Mouse (Mus musculus) heart, postnatal 10 days (tissue): ENCODE measurements at regions not wholly inside any gene's neighbourhood (a gene's known extent, or its start where the extent isn't known, plus 50 kb on each side); places are given as distances from the start of the nearest gene placed in this dataset.

Experiments
- DNase-seq, 2 experiments: peaks; one replicate each; pipeline ENCODE4 v3.0.0; 2021
- intact Hi-C: fragments of 180-260 bp; cut with DNase I; formaldehyde crosslinking; loops from one replicate; pipeline ENCODE4 v1.15.1; 2025

DNA sequence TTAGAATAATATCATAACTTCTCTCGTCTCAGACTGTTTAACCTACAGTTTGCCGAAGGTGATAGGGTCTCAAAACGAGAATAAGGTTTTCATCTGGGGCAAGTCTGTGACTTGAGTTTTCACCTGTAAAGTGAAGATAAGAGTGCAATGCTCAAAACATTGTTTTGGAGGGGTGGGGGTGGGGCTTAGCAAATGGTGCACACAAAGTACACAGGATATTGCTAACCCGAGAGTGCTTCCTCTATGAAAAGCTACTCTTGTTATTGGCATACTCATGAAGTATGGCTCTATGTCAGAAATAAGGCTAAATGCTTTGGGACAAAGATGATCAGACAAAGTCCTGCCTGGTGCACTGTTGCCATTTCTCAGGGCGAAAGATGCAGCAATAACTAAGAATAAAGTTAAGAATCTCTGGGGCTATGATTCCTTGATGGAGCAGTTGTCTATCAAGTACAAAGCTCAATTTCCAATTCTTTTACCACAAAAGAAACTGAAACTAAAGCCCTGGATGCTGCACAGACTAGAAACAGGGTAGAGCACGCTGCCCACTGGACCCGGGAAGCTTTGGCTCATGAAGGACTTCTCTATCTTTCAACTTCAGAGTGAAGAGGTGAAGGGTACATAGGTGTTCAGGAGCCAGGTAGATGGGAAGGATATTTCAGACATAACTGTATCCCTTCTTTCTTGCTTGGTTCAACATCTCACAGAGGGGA lies 350.2 kb downstream of the Foxo1 start:
- intact Hi-C loops: no loop called here
- DNase-seq: no peak

DNA sequence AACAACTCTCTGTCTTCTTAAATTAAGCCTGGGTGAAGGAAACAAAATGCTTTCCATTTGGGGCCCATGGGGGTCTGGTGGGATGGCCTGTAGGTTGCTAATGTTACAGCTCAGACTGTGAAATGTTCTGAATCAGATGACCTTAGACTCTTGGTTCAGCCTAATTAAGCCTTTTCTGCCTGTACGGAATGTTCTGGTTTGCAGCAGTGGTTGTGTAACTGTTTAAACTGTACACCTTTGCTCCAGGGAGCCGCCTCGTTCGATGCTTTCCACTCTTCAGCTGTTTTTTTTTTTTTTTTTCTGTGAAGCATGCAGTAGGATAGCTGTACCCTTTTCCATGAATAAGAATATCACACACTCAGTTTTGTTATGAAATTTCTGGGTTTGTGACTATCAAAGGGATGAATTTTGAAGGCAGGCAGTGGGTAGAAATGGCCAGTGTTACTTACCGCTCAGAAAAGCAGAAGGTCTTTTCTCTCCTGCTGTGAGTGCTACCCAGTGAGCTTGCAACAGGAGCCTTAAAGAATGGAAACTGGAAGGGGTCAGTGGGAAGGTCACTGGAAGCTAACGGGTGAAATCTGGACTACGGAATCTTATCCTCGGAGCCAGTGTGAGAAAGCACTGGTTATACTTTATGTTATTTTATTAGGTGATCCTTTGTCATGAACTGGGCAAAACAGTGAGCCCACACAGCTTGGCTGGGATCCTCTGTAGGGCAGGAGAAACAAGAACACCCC lies 349.4 kb downstream of the Foxo1 start:
- no peak for DNase-seq
- intact Hi-C loops: no loop called here

DNA sequence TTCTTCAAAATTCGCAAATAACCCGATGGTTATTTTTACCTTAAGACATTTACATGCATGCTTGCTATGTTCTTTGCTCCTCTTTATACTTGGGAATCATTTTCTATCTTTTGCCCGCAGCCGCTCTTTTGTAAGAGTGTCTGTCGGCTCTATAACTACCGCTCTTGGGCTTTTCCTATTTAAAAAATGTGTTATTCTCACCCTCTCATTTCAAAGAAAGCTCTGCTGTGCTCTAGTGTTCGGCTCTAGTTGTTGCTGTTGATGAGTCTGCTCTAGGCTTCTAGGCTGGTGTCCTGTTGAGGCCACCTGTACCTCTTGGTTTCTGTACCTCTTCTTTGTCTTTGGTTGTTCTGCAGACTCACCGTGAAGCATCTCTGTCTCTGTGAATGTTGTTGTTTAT lies 343.7 kb downstream of the Foxo1 start:
- no peak for DNase-seq

DNA sequence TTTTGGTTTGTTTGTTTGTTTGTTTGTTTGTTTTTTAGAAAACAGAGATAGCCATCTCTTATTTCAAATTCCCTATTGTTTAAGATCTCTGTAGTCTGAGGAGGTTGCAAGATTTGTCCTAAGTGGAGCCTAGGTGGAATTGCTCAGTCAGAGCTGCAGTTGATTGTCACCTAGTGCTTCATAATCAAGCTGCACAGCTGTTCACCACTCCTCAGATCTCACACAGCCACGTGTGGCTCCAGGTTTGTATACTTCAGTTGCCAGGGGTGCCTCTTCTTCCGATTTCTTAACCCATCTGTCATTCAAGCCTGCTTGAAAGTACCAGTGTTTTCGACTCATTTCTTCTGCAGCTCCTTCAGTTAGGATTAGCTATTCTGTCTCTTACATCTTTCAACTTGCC lies 342.3 kb downstream of the Foxo1 start:
- DNase-seq: no peak
- intact Hi-C loops: no loop called here

More for the DNA sequence above, 343.7 kb downstream of the Foxo1 start:
- intact Hi-C loops: no loop called here

DNA sequence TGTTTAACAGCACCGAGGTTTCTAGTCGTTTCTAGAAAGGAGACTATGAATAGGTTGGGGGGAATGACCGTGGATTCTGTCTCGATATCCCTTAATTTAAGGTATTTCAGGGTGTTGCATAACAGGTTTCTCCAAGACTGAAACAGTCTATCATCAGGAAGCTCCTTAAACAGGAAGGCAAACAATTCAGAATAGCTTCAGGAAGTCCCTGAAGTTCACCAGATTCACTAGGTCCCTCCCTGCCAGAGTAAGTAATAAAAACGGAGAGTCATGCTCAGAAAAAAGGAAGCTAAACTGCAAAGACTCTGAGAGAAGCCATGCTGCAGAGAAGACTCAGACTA lies 339.9 kb downstream of the Foxo1 start:
- no peak for DNase-seq
- intact Hi-C loops: no loop called here

DNA sequence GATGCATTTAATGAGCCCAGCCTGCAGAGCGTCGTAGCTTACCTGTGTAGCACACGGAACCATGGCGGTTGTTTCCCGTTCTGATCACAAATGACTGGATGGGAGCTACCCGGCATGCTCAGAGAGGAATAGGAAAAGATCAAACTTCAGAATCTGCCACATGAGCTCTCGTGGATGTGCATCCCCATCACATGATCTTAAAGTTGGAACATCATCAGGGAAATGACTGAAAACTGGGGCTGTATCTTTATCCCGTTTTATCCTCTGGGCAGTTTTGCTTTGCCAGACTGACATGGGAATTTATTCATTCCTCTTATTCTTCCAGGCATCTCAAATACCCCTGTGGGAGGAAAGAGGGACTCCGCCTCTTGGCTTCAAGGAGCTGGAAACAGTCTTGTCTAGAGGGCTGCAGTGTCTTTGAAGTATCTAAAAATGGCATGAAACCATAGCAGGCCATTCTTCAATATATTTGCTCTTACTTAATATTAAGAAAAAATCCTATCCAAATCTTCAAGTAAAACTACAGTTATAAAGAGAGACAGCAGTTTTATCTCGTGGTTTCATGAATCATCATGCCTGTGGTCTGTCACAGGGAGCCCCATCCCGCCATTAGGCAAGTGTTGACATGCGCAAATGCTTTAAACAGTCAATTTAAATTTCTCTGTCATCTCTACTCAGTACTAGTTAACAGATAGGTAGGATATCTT lies 339.4 kb downstream of the Foxo1 start:
- intact Hi-C loops: no loop called here
- DNase-seq: no peak

DNA sequence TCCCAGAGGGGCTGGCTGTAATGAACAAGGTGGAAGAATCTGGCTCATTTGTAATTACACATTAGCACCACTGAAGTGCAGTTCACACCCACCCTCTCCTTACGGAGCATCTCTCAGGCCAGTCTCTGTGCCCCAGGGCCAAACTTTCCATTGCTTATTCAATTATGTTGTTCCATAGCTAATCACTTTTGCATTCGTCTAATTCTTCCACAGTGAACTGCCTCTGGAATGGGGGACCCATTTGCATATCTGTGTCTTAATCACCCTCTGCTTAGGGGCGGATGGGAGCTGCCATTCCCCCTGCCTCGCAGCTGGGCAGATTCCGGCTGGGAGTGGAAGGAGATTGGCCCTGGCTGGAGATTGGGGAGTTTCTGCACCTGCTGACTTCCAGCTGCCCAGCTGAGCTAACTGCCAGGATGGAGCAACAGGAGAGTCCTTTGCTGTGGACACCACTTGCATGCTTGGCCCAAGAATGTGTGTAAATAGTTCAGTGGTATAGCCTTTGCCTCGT lies 337.2 kb downstream of the Foxo1 start:
- intact Hi-C loops: no loop called here

DNA sequence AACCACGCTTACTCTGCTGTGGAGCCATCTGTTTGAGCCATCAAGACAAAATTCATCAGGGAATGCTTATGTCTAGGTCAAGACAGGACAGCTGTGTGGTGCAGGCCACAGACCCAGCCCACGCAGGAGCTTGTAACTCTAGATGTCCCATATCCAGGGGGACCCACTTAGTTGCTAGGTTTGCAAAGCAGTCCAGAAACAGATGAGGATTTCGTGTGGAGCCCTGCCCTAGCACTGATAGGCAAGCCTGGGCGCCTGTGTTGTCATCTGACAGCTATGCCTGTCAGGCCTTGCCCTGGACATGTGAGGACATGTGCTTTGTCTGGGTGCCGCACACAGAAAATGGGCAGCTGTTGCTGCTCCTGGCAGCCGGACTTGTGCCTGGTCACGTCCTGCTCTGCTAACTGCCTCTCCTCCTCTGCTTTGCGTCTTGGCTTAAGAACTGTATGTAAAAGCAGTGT lies 335.1 kb downstream of the Foxo1 start:
- peak; percentile 57 to 62 for DNase-seq
- intact Hi-C loops: no loop called here

More for the DNA sequence above, 337.2 kb downstream of the Foxo1 start:
- DNase-seq: no peak

DNA sequence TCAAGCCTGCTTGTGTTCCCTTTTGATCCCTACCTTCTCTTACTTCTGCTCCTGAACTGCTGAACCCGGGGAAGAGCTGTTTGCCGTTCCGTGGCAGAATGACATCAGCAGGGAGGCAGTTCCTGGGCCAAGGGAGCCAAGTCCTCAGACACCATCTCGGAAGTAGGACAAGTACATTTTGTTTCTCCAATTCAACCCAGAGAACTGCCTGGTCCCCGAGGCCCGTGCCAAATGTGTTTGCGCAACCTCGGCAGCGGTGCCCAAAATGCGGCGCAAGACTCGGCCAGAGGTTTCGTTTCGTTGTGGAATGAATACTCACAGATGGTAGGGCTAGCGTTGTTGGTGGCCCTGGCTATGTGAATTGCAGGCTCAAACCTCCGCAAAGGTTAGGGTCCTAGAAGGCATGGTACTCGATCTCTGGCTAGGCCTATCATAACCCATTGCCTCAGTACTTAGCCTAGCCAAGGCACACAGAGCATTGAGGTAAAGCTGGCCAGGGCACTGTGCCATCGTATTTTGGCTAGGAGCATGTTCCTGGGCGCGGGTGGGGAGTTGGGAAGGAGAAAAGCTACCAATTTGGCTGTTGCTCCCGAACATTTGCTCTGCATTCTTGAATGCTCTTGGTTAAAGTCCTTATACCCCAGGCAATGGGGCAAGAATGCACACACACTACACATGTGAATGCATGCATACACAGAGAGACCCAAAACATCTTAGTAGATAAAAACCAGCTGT lies 333.0 kb downstream of the Foxo1 start:
- DNase-seq: peak; percentile 55 to 56
- intact Hi-C loops: no loop called here

DNA sequence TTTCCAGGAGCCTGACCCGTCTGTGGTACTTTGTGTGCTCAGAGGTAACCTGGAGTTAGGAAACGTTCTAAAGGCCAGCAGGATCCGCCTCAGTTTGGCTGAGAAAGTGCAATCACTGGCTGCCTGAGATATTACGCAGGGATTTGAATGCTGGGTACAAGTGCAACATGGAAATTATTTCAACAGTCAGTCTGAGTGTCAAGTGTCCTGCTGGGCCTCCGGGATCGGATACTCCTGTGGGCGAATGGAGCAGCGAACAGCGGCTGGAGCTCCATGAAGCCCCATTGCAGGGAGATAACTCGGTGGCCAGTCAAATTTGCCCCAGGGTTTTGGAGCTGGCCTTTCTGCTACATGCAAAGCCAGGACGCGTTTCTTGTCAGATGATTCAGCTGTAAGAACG lies 332.4 kb downstream of the Foxo1 start:
- peak in 1 of 2 experiments; percentile 5 for DNase-seq
- intact Hi-C loops: no loop called here

DNA sequence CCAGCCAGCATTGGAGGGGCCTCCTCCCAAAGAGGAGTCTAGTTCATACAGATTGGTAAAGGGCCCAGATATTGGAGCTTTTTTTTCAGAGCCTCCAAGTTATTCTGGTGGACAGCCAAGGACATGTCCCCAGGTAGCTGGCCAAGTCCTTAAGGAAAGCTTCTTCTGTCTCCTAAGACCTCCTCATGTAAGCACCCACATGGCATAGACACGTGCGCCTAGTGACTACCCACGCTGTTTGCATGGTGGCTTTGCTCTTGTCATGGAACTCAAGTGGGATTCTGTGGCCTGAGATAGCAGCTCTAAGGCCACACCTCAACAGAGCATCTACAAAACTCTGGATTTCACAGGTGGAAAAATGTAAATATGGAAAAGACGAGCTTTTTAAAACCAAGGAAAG lies 332.0 kb downstream of the Foxo1 start:
- DNase-seq: no peak
- intact Hi-C loops: no loop called here

DNA sequence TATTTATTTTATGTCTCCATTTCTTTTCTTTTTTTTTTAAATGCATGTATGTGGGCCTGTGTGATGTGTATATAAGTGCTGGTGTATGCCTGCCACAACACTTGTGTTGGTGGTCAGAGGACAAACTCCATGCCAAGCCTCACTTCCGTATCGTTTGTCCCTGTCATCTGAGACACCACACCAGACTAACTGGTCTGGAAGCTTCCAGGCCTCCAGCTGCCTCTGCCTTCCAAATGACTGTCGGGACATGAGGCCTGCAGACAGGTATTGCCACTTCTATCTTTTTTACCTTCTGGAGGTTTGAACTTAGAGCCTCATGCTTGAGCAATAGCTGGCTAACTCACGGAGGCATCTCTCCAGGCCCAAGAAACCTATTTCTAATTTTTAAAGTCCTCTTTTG lies 318.3 kb downstream of the Foxo1 start:
- intact Hi-C loops: no loop called here
- DNase-seq: no peak

DNA sequence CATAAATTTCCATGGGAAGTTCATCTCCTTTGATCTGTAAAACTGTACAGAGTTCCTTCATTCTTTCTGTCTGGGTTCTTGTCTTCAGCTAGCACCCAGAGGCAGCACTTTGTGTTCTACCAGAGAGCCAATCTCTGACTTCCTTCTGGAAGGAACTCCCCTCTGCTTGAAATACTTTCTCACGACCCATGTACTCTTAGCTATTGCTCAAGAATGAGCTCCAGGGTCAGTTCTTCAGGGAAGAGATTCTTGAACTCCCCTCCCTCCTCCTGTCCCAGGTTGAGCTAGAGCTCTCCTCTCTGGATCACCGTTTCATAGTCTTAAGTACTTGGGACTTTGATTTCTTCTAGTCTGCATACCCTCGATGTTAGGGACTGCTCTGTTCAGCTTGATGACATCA lies 311.8 kb downstream of the Foxo1 start:
- DNase-seq: no peak
- intact Hi-C loops: no loop called here

DNA sequence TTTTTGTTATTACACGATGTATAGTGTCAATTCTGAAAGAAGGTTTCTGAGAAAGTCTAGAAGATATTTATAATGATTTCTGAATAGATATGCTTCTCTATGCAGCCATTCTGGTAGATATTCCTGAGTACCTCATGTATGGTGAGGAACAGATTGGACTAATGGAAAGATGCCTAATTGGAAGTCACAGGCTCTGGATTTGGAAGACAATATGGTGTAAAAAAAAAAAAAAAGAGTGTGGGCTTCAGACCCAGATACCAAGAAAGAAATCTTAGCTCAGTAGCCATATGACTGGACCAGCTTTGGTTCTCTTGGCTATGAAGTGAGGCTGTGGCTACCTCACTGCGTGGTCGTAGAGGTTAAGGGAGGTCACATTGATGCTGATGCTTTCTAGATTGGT lies 311.0 kb downstream of the Foxo1 start:
- intact Hi-C loops: no loop called here

DNA sequence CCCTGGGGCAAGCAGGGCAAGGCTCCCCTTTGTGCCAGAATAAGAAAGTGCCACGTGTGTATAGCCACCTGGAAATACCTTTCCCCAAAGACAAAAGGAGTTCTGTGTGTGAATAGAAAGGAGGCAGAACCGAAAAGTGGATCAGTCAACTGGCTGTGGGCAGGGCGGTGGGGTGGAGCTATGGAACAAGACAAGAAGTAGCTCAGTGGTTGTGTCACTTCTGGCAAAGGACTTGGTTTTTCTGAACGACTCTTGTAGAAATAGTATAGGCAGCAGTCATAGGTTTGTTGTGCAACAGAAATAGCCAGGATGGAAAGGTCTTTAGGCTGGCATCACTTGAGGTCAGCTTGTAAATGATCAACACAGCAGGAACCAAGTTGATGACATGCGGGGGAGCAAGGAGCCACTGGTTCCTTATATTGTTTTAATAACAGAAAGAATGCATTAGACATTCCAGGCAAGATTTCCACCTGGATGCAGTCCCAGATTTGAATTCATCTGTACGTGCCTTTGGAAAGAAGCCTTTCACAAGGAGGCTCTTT lies 308.6 kb downstream of the Foxo1 start:
- intact Hi-C loops: no loop called here
- no peak for DNase-seq

More for the DNA sequence above, 311.0 kb downstream of the Foxo1 start:
- DNase-seq: no peak

DNA sequence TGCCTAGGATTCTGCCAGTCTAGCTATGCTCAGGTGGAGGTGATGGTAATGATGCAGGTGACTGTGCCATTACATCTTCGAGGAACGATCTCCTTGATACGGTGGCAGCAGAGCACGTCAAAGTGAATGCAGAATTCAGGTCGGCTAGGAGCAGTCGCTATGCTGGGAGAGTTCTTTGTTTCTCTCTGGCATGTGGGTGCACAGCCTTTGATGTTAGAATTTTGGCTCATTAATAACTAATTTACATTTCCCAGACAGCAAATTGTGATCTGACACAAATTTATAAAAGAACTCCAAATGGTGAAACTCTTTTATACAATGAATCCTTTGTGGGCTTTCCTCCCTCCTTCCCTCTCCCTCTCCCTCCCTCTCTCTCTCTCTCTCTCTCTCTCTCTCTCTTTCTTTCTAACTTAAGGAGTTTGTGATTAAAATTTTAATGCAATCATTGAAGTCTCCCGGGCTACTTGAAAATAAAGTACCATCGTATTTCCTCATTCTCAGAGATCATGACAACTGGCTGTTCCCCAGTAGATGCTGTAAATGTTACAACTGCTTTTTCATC lies 307.2 kb downstream of the Foxo1 start:
- intact Hi-C loops: no loop called here
- DNase-seq: no peak

DNA sequence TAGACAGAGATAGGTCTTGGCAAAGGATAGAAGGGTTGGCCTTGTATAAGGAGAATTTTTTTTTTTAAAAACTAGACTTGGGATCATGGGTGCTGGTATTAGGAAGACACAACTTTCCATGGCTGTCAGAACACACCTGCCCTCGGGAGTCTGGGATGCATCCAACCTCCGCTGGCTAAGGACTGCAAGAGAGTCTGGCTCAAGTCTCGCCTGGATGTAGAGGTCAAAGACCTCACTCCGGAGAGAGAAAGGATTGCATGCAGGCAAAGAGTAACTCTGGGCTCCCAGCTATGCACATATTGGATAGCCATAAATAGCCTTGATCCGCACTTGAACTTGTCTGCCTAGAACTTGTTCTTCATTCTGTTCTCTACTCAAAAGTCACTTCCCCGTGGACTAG lies 306.2 kb downstream of the Foxo1 start:
- intact Hi-C loops: no loop called here
- DNase-seq: no peak

DNA sequence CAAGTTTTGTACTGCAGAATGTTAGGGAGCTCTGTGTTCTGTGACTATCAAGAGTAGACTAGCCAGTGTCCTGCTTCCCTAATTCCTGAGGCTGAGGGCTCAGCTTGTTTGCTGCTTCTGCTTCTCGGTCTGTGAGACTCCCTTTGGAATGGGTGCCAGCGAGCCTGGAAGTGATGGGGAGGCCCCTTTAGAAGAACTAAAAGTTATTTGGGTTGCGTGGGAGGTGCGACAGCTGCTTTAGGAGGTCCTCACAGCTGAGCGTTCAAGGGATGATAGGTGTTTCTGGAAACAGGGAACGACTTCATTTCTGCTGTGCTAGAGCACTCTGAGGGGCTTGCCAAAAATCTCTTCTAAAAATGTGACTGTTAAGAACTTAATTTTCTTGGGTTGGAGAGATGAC lies 305.7 kb downstream of the Foxo1 start:
- DNase-seq: peak in 1 of 2 experiments; percentile 21
- intact Hi-C loops: no loop called here

DNA sequence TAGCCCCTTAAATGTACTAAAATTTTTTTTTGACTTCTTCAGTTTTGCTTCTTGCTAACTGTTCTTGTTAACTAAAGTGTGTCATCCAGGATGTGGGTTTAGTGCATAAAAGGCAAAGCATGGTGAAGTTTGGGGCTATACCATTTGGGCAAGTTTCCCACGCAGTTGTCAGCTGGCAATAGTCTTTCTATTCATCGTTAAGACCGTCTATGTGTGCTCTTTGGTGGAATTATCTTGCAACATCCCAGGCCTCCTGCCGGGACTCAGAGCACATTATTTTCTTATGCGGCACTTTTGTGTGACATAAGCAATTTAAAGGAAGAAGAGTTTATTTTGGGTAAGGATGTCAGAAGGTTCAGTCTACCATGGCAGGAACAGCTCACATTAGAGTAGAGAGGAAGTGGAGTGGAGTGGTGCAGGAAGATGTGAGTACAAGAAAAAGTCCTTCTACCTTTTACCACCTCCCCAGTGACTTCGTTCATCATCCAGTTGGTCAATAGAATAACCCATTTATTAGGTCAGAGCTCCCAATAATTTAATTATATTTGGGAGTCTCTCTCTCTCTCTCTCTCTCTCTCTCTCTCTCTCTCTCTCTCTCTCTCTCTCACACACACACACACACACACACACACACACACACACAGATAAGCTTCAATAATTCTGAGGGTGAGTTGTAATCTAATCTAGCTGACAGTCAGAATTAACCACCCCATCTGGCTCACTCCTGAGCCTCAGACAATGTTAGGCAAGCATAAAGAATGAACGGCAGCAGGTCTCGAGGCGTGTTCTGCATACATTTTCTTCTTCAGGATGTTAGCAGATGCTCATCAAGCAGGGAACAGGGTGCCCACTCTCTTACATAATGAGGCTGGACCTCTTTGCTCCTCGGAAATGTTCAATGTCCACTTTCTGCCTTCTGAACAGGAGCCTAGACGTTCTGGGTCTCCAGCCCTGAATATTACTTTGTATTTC lies 304.7 kb downstream of the Foxo1 start:
- intact Hi-C loops: no loop called here
- DNase-seq: no peak
